Mouse (Mus musculus) stomach, embryonic 14.5 days (tissue): ENCODE measurements around the gene Pigm. TPM values are rescaled to one million over a fixed set of nuclear protein-coding genes. Genes with fewer than 3 reads are reported as not detected.

Source experiments
- ATAC-seq: fragments of 200-750 bp; cut with Nextera tagmentation; 2 replicates; pipeline ENCODE4 v1.8.0; 2017; ENCODE audit warnings: low read depth, moderate TSS enrichment; ENCODE audit not compliant: insufficient number of reproducible peaks, insufficient read depth, low FRiP score
- H3K27ac ChIP-seq: fragments of 300-500 bp; sonication (generic); 2 replicates; pipeline ENCODE4 v1.5.1; 2014; ENCODE audit warnings: mild to moderate bottlenecking, low read length, moderate library complexity, mixed read lengths
- H3K27me3 ChIP-seq: fragments of 300-500 bp; sonication (generic); 2 replicates; pipeline ENCODE4 v1.6.1; 2014; ENCODE audit warnings: low read length, control low read depth, mixed read lengths; ENCODE audit not compliant: control insufficient read depth, insufficient read depth
- H3K36me3 ChIP-seq: fragments of 300-500 bp; sonication (generic); 2 replicates; pipeline ENCODE4 v1.6.1; 2014; ENCODE audit warnings: mild to moderate bottlenecking, control low read depth, low read length, moderate library complexity, mixed read lengths; ENCODE audit not compliant: control insufficient read depth, insufficient read depth
- H3K4me1 ChIP-seq: fragments of 300-500 bp; sonication (generic); 2 replicates; pipeline ENCODE4 v1.6.1; 2014; ENCODE audit warnings: low read length, control low read depth, mixed read lengths; ENCODE audit not compliant: control insufficient read depth, insufficient read depth
- H3K4me2 ChIP-seq: fragments of 300-500 bp; sonication (generic); replicated peaks from 2 replicates; pipeline ENCODE4 v1.6.1; 2014; ENCODE audit warnings: low read depth, low read length, control low read depth
- H3K4me3 ChIP-seq: fragments of 300-500 bp; sonication (generic); 2 replicates; pipeline ENCODE4 v1.5.1; 2014; ENCODE audit warnings: low read depth, low read length, control low read depth
- H3K9ac ChIP-seq: fragments of 300-500 bp; sonication (generic); replicated peaks from 2 replicates; pipeline ENCODE4 v1.6.1; 2014; ENCODE audit warnings: low read depth, mild to moderate bottlenecking, control low read depth, low read length, moderate library complexity, mixed read lengths
- H3K9me3 ChIP-seq: fragments of 300-500 bp; sonication (generic); 2 replicates; pipeline ENCODE4 v1.6.1; 2016; ENCODE audit warnings: low read depth, low read length, control low read depth; ENCODE audit not compliant: control insufficient read depth
- WGBS: fragments of 180-500 bp; shearing (Covaris S2); extraction: QIAGEN DNeasy Blood & Tissue Kit; methylation state at CpG from one replicate; pipeline ENCODE4 v1.1.7; 2014; 5-methylcytosine and 5-hydroxymethylcytosine counted together
- polyA plus RNA-seq: library from polyadenylated mRNA; unstranded; fragments of >200 nt; fragmentation: Nextera tagmentation; extraction: Ambion mirVana; gene quantifications from 2 replicates; pipeline ENCODE4 v1.2.1, GENCODE M21; 2014

The Pigm gene
- polyA plus RNA-seq, 1 experiment from 2014 or later, result 10.5 TPM

GRCm38 (mm10) chr1:172426419-172426818, 50.1 kb downstream of the Pigm start:
- 52% methylated on average over 1 of the region's 1 CpGs for WGBS
- Histone ChIP-seq H3K9ac (no peak overlapping the region), H3K27me3 (no peaks in the 10 kb centered on the region), H3K4me3 (no peak overlapping the region), H3K36me3 (no peaks in the 10 kb centered on the region), H3K4me1 (peaks cover 5% of the 10 kb centered on the region; the same call in 1 of the 2 replicates), H3K4me2 (no peak overlapping the region), H3K9me3 (no peaks in the 10 kb centered on the region), H3K27ac (no peak overlapping the region)
- ATAC-seq, result no peak

GRCm38 (mm10) chr1:172427841-172428240, 51.5 kb downstream of the Pigm start:
- Histone ChIP-seq H3K9ac (no peak overlapping the region), H3K4me2 (no peak overlapping the region), H3K27ac (no peak overlapping the region), H3K36me3 (no peaks in the 10 kb centered on the region), H3K4me1 (peaks cover 19% of the 10 kb centered on the region), H3K9me3 (no peaks in the 10 kb centered on the region), H3K4me3 (no peak overlapping the region), H3K27me3 (no peaks in the 10 kb centered on the region)
- WGBS, result 86% methylated on average over 3 of the region's 3 CpGs
- ATAC-seq, result no peak

GRCm38 (mm10) chr1:172428614-172429013, 52.3 kb downstream of the Pigm start:
- Histone ChIP-seq H3K4me1 (peaks cover 20% of the 10 kb centered on the region), H3K9me3 (no peaks in the 10 kb centered on the region), H3K4me2 (no peak overlapping the region), H3K27me3 (no peaks in the 10 kb centered on the region), H3K9ac (no peak overlapping the region), H3K4me3 (no peak overlapping the region), H3K36me3 (no peaks in the 10 kb centered on the region), H3K27ac (no peak overlapping the region)
- 64% methylated on average over 1 of the region's 1 CpGs for WGBS
- ATAC-seq, result no peak

- H3K9me3 ChIP-seq, result no peaks in the 10 kb centered on the region
- WGBS, result 49% methylated on average over 9 of the region's 9 CpGs
Measured at GRCm38 (mm10) chr1:172430731-172431220, 54.4 kb downstream of the Pigm start.

GRCm38 (mm10) chr1:172431836-172432586, 55.7 kb downstream of the Pigm start:
- H3K9ac ChIP-seq, result no peak overlapping the region
- H3K4me1 ChIP-seq, result peaks cover 20% of the 10 kb centered on the region
- H3K36me3 ChIP-seq, result no peaks in the 10 kb centered on the region
- H3K27ac ChIP-seq, result peak overlapping the region; percentile 35; the same call in 1 of the 2 replicates
- no peak overlapping the region for H3K4me3 ChIP-seq
- H3K27me3 ChIP-seq, result no peaks in the 10 kb centered on the region
- ATAC-seq, result peak; percentile 46
- H3K4me2 ChIP-seq, result no peak overlapping the region
- no peaks in the 10 kb centered on the region for H3K9me3 ChIP-seq
- 17% methylated on average over 4 of the region's 4 CpGs for WGBS

More at GRCm38 (mm10) chr1:172430731-172431220, 54.4 kb downstream of the Pigm start:
- Histone ChIP-seq H3K4me1 (peaks cover 20% of the 10 kb centered on the region), H3K9ac (no peak overlapping the region), H3K36me3 (no peaks in the 10 kb centered on the region), H3K4me3 (no peak overlapping the region), H3K27ac (no peak overlapping the region), H3K27me3 (no peaks in the 10 kb centered on the region), H3K4me2 (no peak overlapping the region)
- no peak for ATAC-seq

- no peak overlapping the region for H3K4me2 ChIP-seq
- no peaks in the 10 kb centered on the region for H3K36me3 ChIP-seq
- no peaks in the 10 kb centered on the region for H3K27me3 ChIP-seq
- H3K9me3 ChIP-seq, result no peaks in the 10 kb centered on the region
- peaks cover 20% of the 10 kb centered on the region for H3K4me1 ChIP-seq
- ATAC-seq, result no peak
- H3K27ac ChIP-seq, result no peak overlapping the region
- no peak overlapping the region for H3K4me3 ChIP-seq
- WGBS, result 65% methylated on average over 3 of the region's 3 CpGs
- H3K9ac ChIP-seq, result no peak overlapping the region
Measured at GRCm38 (mm10) chr1:172432587-172432955, 56.2 kb downstream of the Pigm start.

GRCm38 (mm10) chr1:172433012-172433850, 56.9 kb downstream of the Pigm start:
- H3K4me2 ChIP-seq, result no peak overlapping the region
- no peaks in the 10 kb centered on the region for H3K9me3 ChIP-seq
- no peak overlapping the region for H3K9ac ChIP-seq
- H3K4me3 ChIP-seq, result no peak overlapping the region
- H3K4me1 ChIP-seq, result peaks cover 20% of the 10 kb centered on the region
- WGBS, result 60% methylated on average over 20 of the region's 20 CpGs
- no peaks in the 10 kb centered on the region for H3K27me3 ChIP-seq
- no peaks in the 10 kb centered on the region for H3K36me3 ChIP-seq
- ATAC-seq, result no peak
- H3K27ac ChIP-seq, result no peak overlapping the region
